Mouse (Mus musculus) E14TG2a.4 (cell line): ENCODE results near the gene Gm960.

ENCODE experiments used
- CTCF ChIP-seq: conservative IDR thresholded peaks from 2 replicates; pipeline ENCODE4 v1.5.1; 2014; ENCODE audit warnings: low read length
- NANOG ChIP-seq: IDR thresholded peaks from 2 replicates; pipeline ENCODE4 v1.6.1; 2014; ENCODE audit warnings: borderline replicate concordance, low read length, mixed read lengths
- POU5F1 ChIP-seq: IDR thresholded peaks from 2 replicates; pipeline ENCODE4 v1.6.1; 2014; ENCODE audit warnings: low read length, borderline replicate concordance

DNA sequence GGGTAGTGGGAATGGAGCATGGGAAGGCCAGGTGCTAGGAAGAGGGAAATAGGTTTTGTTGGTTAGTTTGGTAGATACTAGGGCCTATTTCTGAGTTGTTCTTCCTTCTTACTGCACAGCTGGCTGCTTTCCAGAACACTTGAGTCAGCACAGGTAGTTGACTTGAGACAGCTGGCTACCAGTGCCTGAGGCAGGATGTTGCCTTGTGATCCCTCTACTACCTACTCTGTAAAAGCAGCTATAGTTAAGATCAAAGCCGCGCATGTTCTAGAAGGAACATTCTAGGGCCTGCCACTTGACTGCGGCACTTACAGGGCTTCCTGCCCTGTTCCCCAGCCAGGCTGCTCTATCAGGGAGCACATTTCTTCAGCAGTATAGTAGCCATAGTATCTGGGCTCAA is 108.4 kb downstream of the Gm960 start:
- TF ChIP-seq CTCF (no peak), POU5F1 (no peak), NANOG (no peak)
